In the genomic region with DNA sequence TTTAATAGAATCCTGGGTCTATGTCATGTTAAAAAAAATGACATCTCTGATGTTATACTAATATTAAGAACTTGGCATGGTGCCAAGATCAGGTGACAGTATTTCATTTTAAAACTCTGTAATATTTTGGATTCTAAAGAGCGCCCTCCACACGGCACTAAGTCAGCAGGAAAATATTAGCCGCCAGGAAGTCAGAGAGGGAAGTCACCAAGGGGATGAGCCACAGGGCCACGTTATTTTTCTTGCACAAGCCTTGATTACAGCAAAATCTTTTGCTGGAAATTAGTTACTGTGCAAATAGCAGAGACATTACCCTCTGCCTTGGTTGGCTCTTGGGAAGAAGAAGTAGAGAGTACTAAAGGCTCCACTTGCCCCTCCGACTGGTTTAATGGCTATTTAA, we compare ENCODE assay signal across 16 mouse cellular contexts.
"Had no signal": no experiment of that assay in that cellular context is flagged by ENCODE, and none has a peak within 500 bp of the region (broad histone marks: within the 10 kb centered on the region; RNA-seq: fewer than 3 reads in every experiment).

No protein-coding gene starts in this region.

- H3K27me3 ChIP-seq: limb, embryonic 12.5 days; liver, embryonic 15.5 days; midbrain, embryonic 12.5 days; neural tube, embryonic 12.5 days had no signal

- H3K36me3 ChIP-seq: limb, embryonic 12.5 days; liver, embryonic 15.5 days; midbrain, embryonic 12.5 days; neural tube, embryonic 12.5 days had no signal

- DNase-seq: kidney, adult 11 months; kidney, adult 9 months; kidney, postnatal 36 days; layer of hippocampus, adult 9-11 months; layer of hippocampus, postnatal 36 days; liver; lung, embryonic 14.5 days; lung, postnatal 10 days; thymus, postnatal 4 days had no signal

- H3K4me2 ChIP-seq: limb, embryonic 12.5 days; liver, embryonic 15.5 days; lung, embryonic 14.5 days; midbrain, embryonic 12.5 days; neural tube, embryonic 12.5 days had no signal

- H3K9ac ChIP-seq: limb, embryonic 12.5 days; liver, embryonic 15.5 days; lung, embryonic 14.5 days; midbrain, embryonic 12.5 days; neural tube, embryonic 12.5 days had no signal

- H3K27ac ChIP-seq: kidney, postnatal 0 days; limb, embryonic 12.5 days; liver, embryonic 15.5 days; midbrain, embryonic 12.5 days; neural tube, embryonic 12.5 days; stomach, postnatal 0 days had no signal

- H3K4me3 ChIP-seq: limb, embryonic 12.5 days; liver, embryonic 15.5 days; midbrain, embryonic 12.5 days; myocyte; neural tube, embryonic 12.5 days had no signal

- H3K9me3 ChIP-seq: limb, embryonic 12.5 days; liver, embryonic 15.5 days; midbrain, embryonic 12.5 days; neural tube, embryonic 12.5 days had no signal
